Comparison of ENCODE assay signal across 15 mouse cellular contexts in the genomic region with DNA sequence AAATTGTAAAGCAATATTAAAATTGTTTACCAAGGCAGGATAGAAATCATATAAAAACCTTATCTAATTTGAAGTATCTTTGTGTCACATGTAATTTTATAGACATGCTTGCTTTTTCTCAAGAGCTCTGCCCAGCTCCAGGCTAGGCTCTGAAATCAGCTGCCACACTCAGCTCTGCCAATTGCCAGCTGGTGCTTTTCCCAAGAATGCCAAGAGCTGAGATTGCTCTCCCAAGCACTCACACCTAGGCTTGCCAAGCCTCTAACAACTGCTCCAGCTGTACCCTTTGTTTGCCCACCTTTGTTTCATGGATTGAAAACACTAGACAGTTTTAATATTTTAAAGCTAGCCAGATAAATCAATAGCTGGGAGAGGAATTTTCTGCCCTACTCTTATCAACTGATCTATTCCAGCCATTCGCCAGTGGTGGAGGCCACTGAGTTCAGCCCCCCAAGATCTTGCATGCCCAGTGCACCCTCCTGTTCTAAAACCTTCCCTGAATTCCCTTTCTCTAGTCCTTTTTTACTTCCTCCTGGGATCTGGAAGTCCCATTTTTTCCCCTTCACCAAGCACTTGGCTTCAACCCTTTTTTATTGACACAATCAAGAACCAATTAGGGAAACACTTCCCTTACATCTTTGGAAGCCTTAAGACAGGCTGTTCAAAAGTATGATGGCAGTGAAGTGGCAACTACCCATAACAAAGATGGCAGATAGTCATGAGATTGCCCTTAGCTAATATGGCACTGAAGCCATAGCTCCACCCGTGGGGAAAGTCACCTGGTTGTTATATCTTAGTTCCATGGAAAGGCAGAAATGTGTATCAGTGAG.
DNase-seq lines count a peak whose midpoint lies in the region; ATAC-seq lines count a peak whose summit lies in the region.
"Had no signal": no experiment of that assay in that cellular context is flagged by ENCODE, and none has a peak within 500 bp of the region (broad histone marks: within the 10 kb centered on the region; RNA-seq: fewer than 3 reads in every experiment).

No protein-coding gene starts in this region.

- no peaks in the 10 kb centered on the region for H3K9me3 ChIP-seq in forebrain, embryonic 13.5 days (replicated peaks)
- no peaks in the 10 kb centered on the region for H3K9me3 ChIP-seq in forebrain, embryonic 12.5 days
- H3K9me3 ChIP-seq: heart, embryonic 13.5 days; intestine, embryonic 15.5 days; liver, embryonic 15.5 days had no signal

- H3K27me3 ChIP-seq in forebrain, embryonic 13.5 days, result no peaks in the 10 kb centered on the region
- H3K27me3 ChIP-seq in forebrain, embryonic 12.5 days, result no peaks in the 10 kb centered on the region
- H3K27me3 ChIP-seq: heart, embryonic 13.5 days; intestine, embryonic 15.5 days; liver, embryonic 15.5 days had no signal

- 0 out of 2 replicates have a peak overlapping the region, but pooled peaks have one; percentile 23 for H3K27ac ChIP-seq in forebrain, embryonic 13.5 days
- no peak overlapping the region for H3K27ac ChIP-seq in forebrain, embryonic 12.5 days
- H3K27ac ChIP-seq: gastrocnemius, adult 2 months; heart, embryonic 13.5 days; intestine, embryonic 15.5 days; liver, embryonic 15.5 days had no signal

- H3K36me3 ChIP-seq in forebrain, embryonic 13.5 days (ENCODE audit: poor library complexity, severe bottlenecking), result no peaks in the 10 kb centered on the region
- no peaks in the 10 kb centered on the region for H3K36me3 ChIP-seq in forebrain, embryonic 12.5 days (replicated peaks)
- H3K36me3 ChIP-seq: heart, embryonic 13.5 days; intestine, embryonic 15.5 days; liver, embryonic 15.5 days had no signal

- 77% methylated on average over 2 of the region's 2 CpGs for WGBS in forebrain, embryonic 13.5 days
- WGBS in forebrain, embryonic 12.5 days, result 72% methylated on average over 2 of the region's 2 CpGs

- peak; percentile 18 for DNase-seq in layer of hippocampus, adult 9-11 months
- no peak for DNase-seq in layer of hippocampus, postnatal 36 days
- DNase-seq in right cerebral cortex, postnatal 10 days (ENCODE audit: low spot score in 2 of 2), result peak; percentile 25 to 43
- no peak for DNase-seq in right cerebral cortex, postnatal 25 days
- no peak for DNase-seq in urinary bladder, postnatal 10 days (ENCODE audit: low spot score)
- DNase-seq: adrenal gland, postnatal 25 days; cerebellum, adult 11 months; gastrocnemius, adult 2 months; kidney, postnatal 4 days had no signal

- ATAC-seq in forebrain, embryonic 13.5 days, result peak; percentile 94
- ATAC-seq in forebrain, embryonic 12.5 days (ENCODE audit: low FRiP score), result no peak
- no peak for ATAC-seq in megakaryocyte, adult 5-6 weeks (ENCODE audit: poor library complexity, severe bottlenecking)
- ATAC-seq: intestine, embryonic 15.5 days had no signal

- H3K4me2 ChIP-seq in forebrain, embryonic 13.5 days, result no peak overlapping the region
- H3K4me2 ChIP-seq in forebrain, embryonic 12.5 days, result no peak overlapping the region
- H3K4me2 ChIP-seq: heart, embryonic 13.5 days; intestine, embryonic 15.5 days; liver, embryonic 15.5 days had no signal

- H3K4me3 ChIP-seq in forebrain, embryonic 13.5 days, result no peak overlapping the region
- no peak overlapping the region for H3K4me3 ChIP-seq in forebrain, embryonic 12.5 days (replicated peaks)
- H3K4me3 ChIP-seq: gastrocnemius, adult 2 months; heart, embryonic 13.5 days; intestine, embryonic 15.5 days; liver, embryonic 15.5 days had no signal

- no peak overlapping the region for H3K9ac ChIP-seq in forebrain, embryonic 13.5 days
- H3K9ac ChIP-seq in forebrain, embryonic 12.5 days, result no peak overlapping the region
- H3K9ac ChIP-seq: heart, embryonic 13.5 days; intestine, embryonic 15.5 days; liver, embryonic 15.5 days had no signal

- H3K4me1 ChIP-seq in forebrain, embryonic 13.5 days, result no peaks in the 10 kb centered on the region
- no peaks in the 10 kb centered on the region for H3K4me1 ChIP-seq in forebrain, embryonic 12.5 days
- H3K4me1 ChIP-seq: heart, embryonic 13.5 days; intestine, embryonic 15.5 days; liver, embryonic 15.5 days had no signal

Comparison
In these comparisons a context has a peak if more than half of its experiments do, and no peak if none do; other contexts are left out.
1. DNase-seq: peak in layer of hippocampus, adult 9-11 months (single experiment) and right cerebral cortex, postnatal 10 days (2 of 2); none in layer of hippocampus, postnatal 36 days (0 of 2), right cerebral cortex, postnatal 25 days (single experiment) and urinary bladder, postnatal 10 days (single experiment).